Mouse (Mus musculus) cerebellum, adult 2 months (tissue): ENCODE measurements around the gene Eif4e1b.

Source experiments
- CTCF ChIP-seq: fragments of 200-500 bp; IDR thresholded peaks from 2 replicates; pipeline ENCODE4 v1.5.1; 2011; ENCODE audit warnings: low read depth, mild to moderate bottlenecking, control low read depth, low read length, moderate library complexity, borderline replicate concordance; ENCODE audit not compliant: insufficient read depth
- POLR2A ChIP-seq: fragments of 200-500 bp; IDR thresholded peaks from 2 replicates; pipeline ENCODE4 v1.6.1; 2011; ENCODE audit warnings: low read length, control low read depth, borderline replicate concordance; ENCODE audit not compliant: insufficient read depth

- TF ChIP-seq POLR2A: peak; percentile 63
- peak; percentile 95 for TF ChIP-seq CTCF
These were observed 25.6 kb upstream of the Eif4e1b start for GRCm38 (mm10) chr13:54758045-54758755.
